Mouse (Mus musculus): Measurements from ENCODE around the gene Slc25a33.
"Not testable (repeated sequence)": the region's sequence is repeated elsewhere in the genome, so short reads cannot be mapped to it uniquely, and the experiment has no call there.

Slc25a33 gene

GRCm38 (mm10) chr4:149774094-149774470 lies at the start of gene Slc25a33:
Gene Slc25a33 (minus strand): TSS chr4:149774277.
- in situ Hi-C loops (cut with MboI): no loop called here

- in situ Hi-C loops (cut with MboI): no loop called here
Measured at GRCm38 (mm10) chr4:149822586-149823196, 48.6 kb upstream of the Slc25a33 start.

- in situ Hi-C loops (cut with MboI): no loop called here
Measured at GRCm38 (mm10) chr4:149822126-149822525, 48.0 kb upstream of the Slc25a33 start.

GRCm38 (mm10) chr4:149820569-149820968 lies 46.5 kb upstream of the Slc25a33 start:
- in situ Hi-C loops (cut with MboI): no loop called here

- in situ Hi-C loops (cut with MboI): no loop called here
Measured at GRCm38 (mm10) chr4:149819195-149819594, 45.1 kb upstream of the Slc25a33 start.

- in situ Hi-C loops (cut with MboI): no loop called here
Measured at GRCm38 (mm10) chr4:149816598-149816997, 42.5 kb upstream of the Slc25a33 start.

- in situ Hi-C loops (cut with MboI): no loop called here
Measured at GRCm38 (mm10) chr4:149815586-149815985, 41.5 kb upstream of the Slc25a33 start.

- in situ Hi-C loops (cut with MboI): no loop called here
Measured at GRCm38 (mm10) chr4:149813409-149814184, 39.5 kb upstream of the Slc25a33 start.

GRCm38 (mm10) chr4:149810372-149810771 lies 36.3 kb upstream of the Slc25a33 start:
- in situ Hi-C loops (cut with MboI): not testable (repeated sequence)

GRCm38 (mm10) chr4:149808584-149809227 lies 34.6 kb upstream of the Slc25a33 start:
- in situ Hi-C loops (cut with MboI): no loop called here

- in situ Hi-C loops (cut with MboI): no loop called here
Measured at GRCm38 (mm10) chr4:149808060-149808567, 34.0 kb upstream of the Slc25a33 start.

GRCm38 (mm10) chr4:149806699-149807381 lies 32.8 kb upstream of the Slc25a33 start:
- in situ Hi-C loops (cut with MboI): no loop called here

GRCm38 (mm10) chr4:149802269-149802668 lies 28.2 kb upstream of the Slc25a33 start:
- in situ Hi-C loops (cut with MboI): no loop called here

- in situ Hi-C loops (cut with MboI): no loop called here
Measured at GRCm38 (mm10) chr4:149800576-149800975, 26.5 kb upstream of the Slc25a33 start.

GRCm38 (mm10) chr4:149800172-149800464 lies 26.0 kb upstream of the Slc25a33 start:
- in situ Hi-C loops (cut with MboI): no loop called here

GRCm38 (mm10) chr4:149799346-149800171 lies 25.5 kb upstream of the Slc25a33 start:
- in situ Hi-C loops (cut with MboI): no loop called here

- in situ Hi-C loops (cut with MboI): no loop called here
Measured at GRCm38 (mm10) chr4:149798684-149799309, 24.7 kb upstream of the Slc25a33 start.

GRCm38 (mm10) chr4:149798116-149798515 lies 24.0 kb upstream of the Slc25a33 start:
- in situ Hi-C loops (cut with MboI): no loop called here

GRCm38 (mm10) chr4:149797220-149797610 lies 23.1 kb upstream of the Slc25a33 start:
- in situ Hi-C loops (cut with MboI): no loop called here

- in situ Hi-C loops (cut with MboI): no loop called here
Measured at GRCm38 (mm10) chr4:149796567-149797219, 22.6 kb upstream of the Slc25a33 start.

All from mature B cell (primary cell).